Mouse (Mus musculus): Measurements from ENCODE around the gene Mms22l.

- TF ChIP-seq POLR2A (IDR thresholded peaks at IDR 0.05; ENCODE audit: insufficient read depth, low read depth, low read length), result no peak
- no peak for TF ChIP-seq CTCF (IDR thresholded peaks at IDR 0.05)
- no peak for TF ChIP-seq EP300 (IDR thresholded peaks at IDR 0.05; ENCODE audit: insufficient read depth, low read depth, low read length)
These were observed 105.5 kb downstream of the Mms22l start for GRCm38 (mm10) chr4:24601711-24602110.

Measured in heart, adult 2 months (tissue).